Mouse (Mus musculus) frontal cortex, postnatal 25 days (tissue): ENCODE data around the gene Ap3s2.

ENCODE experiments used
- DNase-seq, 2 experiments: peaks; one replicate each; pipeline ENCODE4 v3.0.0; 2022; ENCODE audit warnings: low spot score in 2 of 2

Gene Ap3s2

DNA sequence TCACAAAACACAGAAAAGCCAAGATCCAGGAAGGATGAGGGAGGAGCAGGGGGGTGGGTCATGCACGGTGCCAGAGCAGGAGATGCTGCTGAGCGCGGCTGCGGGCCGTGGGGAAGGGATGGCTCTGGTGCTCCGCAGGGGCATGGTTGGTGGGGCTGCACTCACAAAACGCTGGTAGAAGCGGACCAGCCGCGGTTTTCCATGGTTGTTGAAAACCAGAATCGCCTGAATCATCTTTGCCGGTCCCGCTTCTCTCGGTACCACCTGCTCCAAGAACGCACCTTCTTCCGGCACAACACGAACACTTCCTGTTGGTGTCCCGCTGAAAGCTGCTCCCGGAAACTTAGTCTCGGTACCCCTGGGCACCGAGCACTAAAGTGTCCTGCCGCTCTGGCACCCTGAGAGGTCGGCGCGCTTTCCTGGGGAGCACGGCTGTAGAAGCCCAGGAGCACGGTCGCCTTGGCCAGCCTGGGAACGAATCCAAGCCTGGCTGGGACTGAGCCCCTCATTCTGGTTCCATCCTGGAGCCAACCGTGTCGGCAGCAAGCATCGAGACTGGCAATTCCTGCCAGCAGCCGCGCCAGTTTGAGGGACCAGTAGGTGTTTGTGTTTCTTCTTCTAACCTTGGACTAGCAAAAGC is at the start of gene Ap3s2:
Gene Ap3s2 (minus strand): TSS at position 306 of the 640 bp plus-strand sequence.
- peak; percentile 87 to 89 for DNase-seq

DNA sequence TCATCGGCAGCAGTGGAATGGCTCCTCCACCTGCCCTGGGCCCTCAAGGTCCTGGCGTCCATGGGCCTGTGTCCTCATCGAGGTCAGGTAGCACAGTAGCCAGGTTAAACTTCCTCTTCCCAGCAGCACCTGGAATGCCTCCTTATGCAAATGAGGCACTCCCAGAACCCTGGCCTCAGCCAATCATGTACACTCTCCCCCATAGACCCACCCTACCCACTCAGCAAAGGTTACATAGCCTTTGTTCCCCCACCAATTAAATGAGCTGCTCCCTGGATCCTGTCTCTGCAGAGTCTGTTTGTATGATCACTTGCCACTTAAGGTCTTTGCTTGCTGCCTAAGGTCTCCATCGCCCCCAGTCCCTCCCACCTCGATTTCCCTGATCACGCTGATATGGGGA is 47.9 kb upstream of the Ap3s2 start:
- DNase-seq: no peak

DNA sequence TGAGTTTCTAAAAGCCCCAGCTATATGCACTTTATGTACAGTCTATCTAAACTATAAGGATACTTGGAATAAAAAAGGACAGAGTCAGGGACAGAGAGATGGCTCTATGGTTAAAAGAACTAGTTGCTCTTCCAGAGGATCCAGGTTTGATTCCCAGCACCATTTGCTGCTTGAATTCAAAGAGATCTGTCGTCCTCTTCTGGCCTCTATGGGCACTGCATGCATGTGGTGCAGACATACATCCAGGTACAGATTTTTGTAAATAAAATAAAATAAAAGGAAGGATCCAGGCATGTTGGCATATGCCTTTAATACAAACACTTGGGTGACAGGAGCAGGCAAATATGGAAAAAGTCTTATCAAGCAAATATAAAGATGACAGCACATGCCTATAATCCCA is 41.2 kb upstream of the Ap3s2 start:
- DNase-seq: no peak

DNA sequence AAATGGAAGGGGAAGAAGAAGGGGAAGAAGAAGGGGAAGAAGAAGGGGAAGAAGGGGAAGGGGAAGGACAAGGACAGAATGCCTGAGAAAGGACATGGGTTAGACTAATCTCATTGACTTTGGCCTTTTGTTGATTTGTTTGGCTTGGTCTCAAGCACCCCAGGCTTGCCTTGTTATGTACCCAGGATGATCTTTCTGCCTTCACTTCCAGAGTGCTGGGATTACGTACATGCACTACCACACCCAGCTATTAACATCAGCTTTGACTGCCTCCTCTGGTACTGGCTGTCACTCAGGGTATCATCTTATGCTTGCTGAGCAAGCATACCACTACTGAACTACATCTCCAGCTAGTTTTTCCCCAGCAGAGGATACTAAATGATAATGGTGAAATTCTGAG is 35.7 kb upstream of the Ap3s2 start:
- no peak for DNase-seq

DNA sequence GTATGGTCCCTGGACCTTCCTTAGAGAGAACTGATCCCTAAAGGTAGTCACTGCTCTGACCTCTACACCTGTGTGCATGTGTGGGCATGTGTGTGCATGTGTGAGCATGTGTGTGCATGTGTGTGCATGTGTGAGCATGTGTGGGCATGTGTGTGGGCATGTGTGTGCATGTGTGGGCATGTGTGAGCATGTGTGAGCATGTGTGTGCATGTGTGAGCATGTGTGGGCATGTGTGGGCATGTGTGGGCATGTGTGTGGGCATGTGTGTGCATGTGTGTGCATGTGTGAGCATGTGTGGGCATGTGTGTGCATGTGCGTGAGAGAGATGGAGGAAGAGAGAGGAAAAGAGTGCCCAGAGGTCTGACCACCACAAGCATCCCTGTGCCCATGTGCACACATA is 34.4 kb upstream of the Ap3s2 start:
- DNase-seq: no peak

DNA sequence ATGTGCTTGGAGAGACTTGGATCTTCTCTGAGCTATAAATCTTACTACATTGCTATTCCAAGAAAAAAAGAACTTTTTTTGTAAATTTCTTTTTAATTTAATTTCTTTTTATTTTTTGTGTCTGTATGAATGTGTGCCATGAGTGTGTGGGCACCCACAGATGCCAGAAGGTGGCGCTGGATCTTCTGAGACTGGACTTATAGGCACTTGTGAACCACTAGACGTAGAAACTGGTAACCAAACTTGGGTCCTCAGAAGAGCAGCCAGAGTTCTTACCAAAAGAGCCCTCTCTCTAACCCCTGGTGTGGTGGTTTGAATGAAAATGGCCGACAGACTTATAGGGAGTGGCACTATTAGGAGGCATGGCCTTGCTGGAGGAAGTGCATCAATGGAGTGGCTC is 30.6 kb upstream of the Ap3s2 start:
- DNase-seq: no peak

DNA sequence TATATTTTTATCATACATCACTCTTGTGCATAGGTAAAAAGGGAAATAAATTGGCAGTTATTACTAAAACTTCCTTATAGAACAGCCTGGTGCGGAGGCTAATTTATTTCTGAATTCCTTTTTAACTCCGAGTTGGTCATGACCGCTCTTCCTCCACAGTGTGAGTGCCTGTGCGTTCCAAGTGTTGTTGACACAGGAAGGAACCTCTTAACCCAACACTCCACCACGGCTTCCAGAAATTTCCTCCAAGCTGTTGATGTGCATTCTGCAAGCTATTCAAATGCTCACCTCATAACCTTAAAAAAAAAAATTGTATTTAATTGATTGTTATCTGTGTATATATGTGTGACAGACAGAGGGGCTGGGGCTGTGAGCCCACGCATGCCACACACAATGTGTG is 29.8 kb upstream of the Ap3s2 start:
- no peak for DNase-seq

DNA sequence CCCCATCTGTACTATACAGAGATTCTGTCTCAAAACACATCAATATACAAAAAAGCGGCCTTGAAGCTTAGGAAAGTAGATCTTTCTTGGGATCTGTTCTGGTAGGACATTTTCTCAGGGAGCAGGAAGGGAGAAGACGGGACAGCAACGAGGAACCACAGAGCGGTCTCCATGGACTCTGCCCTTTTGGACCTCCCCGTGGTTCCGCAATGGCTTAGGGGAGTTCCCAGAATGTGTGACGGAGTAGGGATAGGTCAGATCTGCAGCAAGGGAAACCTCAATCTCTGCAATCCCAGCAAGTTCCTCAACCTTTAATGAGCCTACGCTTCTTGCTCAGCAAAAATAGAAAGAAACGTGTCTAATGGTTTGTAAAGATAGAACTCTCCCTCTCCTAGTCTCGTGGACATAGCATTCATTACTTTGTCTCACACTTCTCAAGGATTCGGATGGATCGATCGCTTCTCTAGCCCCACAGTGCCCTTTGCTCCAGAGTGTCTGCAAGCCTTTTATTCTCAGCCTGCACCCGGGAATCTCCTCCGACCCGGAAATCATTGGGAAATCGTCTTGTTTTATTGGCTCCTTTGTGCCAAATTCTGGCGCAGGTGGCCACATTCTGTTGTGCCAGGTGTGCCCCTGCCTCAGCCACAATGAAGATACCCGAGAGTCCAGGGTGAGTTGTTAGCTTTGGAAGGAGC is 15.2 kb upstream of the Ap3s2 start:
- no peak for DNase-seq

DNA sequence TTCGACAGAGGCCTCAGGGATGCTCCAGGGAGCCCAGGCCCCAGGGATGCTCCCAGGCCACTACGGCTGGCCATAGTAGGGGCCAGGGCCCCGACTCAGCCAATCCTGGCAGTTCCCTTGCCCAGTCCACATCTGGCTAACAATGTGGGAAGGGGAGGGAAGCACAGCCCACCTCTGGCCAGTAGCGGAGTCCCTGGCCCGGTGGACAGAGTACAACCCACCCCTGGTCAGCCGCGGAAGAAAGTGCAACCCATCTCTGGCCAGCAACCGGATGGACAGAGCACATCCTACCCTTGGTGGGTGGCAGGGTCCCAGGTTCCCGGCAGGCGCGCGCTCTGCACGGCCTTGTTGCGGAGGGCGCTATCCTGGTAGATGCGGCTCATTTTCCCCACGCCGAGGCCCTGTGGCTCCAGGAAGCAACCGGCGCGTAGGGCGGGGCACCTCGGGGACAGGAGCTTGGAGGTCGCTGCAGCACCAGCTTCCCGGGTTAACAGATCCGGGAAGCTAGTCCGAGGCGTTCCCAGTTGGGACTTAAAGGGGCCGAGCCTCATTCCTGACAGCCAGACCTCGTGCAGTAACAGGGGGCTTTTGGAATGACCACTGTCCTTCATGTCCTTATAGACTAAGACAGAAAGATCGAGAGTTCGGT is 14.5 kb upstream of the Ap3s2 start, which contains the start of gene Arpin:
Gene Arpin (minus strand): TSS at position 498 of the 649 bp plus-strand sequence.
- peak; percentile 15 to 25 for DNase-seq

DNA sequence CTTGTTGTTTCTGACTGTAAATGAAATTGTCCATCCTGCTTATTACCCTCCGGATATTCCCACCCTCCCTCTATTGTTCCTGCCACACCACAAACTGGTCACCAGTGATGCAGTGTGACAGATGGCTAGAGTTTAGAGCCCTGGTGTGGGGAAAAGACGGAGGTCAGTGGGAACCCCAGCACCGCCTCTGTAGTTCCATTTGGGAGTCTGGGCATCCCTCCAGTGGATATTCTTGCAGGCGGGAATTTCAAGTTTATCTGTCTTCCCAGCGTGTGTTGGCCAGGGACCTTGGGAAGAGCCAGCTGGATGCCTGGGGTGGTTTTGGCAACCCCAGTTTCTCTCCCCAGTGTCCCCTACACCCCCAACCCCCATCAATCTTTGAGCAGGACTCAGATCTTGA is 14.0 kb upstream of the Ap3s2 start:
- no peak for DNase-seq

DNA sequence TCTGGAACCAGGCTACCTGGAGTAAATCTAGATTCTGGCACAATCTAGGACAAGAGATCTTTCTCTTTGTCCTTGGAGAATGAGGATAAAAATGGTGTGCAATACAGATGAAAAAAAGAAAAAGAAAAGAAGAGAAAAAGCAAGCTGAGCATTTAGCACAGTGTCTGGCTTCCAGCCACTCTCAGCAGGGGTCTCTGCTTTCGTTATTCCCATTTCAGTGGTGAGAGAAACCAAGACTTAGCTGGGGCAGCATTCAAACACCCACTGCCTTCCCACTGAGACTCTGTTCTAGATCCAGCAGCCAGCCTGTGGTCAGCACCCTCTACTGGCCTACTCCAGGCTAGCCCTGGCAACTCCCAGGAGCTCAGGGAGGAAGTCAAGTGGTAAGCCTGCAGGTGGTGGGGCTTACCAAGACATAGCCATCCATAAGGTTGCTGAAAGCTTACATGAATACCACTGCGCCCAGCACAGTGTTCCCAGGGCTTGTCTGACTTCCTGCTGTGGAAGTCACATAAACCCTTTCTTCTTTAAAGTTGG is 8.1 kb upstream of the Ap3s2 start:
- DNase-seq: no peak

DNA sequence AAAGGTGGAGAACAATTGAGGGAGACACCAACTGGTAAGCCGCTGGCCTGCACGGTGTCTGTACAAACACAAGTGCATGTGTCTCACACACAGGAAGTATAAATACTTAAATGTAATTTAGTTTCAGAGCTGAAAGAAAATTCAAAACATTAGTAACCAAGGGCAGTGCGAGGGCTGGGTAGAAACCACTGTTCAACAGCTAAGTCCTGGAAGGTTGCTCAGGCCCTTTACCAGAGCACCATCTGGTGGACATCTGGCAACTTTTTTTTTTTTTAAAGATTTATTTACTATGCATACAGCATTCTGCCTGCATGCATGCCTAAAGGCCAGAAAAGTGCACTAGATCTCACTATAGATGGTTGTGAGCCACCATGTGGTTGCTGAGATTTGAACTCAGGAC is 5.9 kb downstream of the Ap3s2 start:
- DNase-seq: no peak

DNA sequence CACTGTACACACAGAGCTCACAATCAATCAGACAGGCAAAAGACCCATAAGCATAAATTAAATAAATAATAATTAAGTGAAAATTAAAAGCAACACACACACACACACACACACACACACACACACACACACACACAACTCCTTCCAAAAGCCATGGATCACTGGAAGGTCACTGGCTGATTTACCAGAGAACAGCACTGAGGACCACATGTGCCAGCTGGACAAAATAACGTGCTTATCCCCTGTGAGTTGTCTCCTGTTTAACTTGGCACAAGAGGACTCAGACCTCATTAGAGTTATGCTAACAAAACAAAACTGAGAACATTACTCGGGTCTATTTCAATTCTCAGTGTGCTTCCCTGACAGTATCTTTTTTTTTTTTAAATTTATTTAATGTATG is 13.1 kb downstream of the Ap3s2 start:
- DNase-seq: no peak

DNA sequence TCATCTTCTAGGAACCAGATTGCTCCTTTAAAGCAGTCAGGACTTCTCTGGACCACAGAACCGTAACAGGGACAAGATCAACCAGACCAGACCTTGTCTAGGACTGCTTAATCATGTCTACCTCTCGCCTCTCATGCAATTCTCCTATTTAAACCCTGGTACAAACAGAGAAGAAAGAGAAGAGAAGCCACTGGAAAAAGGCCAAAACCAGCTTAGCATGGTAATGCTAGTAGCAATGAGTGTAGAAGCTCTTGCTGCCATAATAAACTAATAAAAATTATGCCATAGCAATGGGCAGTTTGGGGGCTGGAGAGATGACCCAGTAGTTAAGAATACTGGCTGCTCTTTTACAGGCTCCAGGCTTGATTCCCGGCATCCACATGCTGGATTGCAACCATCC is 13.5 kb downstream of the Ap3s2 start:
- DNase-seq: no peak

DNA sequence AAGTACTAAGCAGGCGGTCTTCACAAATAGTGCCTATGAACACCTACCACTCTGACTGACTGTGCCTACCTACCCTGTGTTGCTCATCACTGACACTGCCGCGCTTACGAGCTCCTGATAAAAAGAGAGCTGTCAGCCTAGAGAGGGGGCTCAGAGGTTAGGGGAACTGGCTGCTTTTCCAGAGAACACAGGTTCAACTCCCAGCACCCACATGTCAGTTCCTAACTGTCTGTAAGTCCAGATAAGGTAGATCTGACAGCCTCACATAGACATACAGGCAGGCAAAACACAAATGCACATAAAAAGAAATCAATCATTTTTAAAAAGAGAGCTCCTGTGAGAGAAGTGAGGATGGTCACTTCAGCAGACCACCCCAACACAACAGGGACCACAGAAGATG is 15.3 kb downstream of the Ap3s2 start:
- DNase-seq: no peak

DNA sequence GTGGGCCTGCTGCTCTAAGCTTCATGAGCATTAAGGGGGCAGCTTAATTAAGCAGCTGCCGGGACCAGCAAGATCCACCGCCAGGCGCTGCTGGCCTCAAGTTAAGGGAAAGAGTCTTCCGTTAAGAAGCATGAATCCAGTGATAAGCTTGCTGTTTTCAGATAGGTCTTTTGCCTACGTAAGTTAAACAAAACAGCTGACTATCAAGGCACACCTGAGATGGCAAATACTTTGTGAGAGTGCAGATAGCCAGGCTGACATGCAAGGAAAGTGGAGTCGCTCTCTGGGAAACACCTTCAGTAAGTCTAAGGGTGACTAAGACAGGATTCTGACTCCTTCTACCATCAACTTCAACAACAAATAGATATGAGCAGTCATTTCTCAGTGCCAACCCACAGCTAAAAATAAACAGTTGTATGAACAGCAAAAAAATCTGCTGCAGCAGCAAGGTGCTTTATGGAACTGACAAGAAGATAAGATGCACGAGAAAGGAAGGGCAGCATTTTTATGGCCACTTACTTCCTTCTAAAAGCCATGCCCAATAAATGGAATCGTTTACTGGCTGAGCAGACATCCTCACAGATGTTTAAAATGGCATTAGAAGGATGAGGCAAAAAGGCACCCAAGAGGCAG is 17.2 kb downstream of the Ap3s2 start:
- DNase-seq: no peak

DNA sequence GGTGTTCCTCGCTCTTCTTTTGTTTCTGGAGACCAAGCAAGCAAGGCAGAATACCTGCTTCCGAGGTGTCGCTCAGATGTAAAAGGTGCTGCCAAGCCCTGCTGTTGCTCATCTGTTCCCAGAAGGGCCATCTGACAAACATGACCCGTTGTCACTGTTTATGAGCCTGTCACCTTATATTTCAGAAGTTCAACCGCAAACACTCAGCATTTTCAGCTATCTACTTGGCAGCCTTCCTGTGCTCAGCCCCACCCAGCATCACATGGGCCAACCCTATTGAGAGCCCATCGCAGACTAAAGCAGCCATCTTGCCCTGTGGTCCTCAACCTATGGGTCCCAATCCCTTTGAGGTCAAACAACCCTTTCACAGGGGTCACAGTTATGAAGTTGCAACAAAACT is 19.7 kb downstream of the Ap3s2 start:
- no peak for DNase-seq

DNA sequence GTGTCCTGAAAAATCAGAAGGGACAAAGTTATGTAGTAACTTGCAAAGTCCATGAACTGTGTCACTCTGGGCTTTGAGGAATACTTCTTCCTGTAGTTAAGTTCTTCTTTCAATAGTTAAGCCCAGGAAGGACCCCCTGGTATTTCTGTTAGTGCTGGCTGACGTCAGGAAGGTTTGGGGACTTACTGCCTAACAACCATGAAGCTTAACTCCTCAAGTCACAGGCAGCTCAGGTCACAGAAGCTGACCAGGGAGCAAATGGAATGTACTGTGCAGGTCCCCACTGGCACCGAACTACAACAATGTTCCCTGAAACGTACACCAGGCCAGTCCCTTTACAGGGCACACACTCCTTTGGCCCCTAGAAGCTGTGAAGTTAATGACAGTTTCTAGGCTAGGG is 25.2 kb downstream of the Ap3s2 start:
- DNase-seq: no peak

DNA sequence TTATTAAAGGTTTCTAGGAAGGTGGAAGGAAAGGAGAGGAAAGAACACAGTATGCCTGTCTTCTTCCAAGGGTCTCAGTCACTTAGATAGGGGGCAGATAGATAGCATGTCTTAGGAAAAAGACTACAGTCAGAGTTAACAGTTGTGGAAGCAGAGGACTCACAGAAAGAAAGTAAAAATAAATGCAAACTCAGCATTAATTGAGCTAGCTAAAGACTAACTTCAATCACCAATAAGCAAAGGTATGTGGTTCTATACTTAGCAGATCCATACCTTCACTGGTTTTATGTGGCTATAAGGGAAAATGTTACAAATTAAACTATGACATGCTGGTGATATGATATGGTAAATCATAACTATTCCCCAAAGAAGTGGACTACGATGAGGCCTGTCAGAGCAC is 25.7 kb downstream of the Ap3s2 start:
- no peak for DNase-seq

DNA sequence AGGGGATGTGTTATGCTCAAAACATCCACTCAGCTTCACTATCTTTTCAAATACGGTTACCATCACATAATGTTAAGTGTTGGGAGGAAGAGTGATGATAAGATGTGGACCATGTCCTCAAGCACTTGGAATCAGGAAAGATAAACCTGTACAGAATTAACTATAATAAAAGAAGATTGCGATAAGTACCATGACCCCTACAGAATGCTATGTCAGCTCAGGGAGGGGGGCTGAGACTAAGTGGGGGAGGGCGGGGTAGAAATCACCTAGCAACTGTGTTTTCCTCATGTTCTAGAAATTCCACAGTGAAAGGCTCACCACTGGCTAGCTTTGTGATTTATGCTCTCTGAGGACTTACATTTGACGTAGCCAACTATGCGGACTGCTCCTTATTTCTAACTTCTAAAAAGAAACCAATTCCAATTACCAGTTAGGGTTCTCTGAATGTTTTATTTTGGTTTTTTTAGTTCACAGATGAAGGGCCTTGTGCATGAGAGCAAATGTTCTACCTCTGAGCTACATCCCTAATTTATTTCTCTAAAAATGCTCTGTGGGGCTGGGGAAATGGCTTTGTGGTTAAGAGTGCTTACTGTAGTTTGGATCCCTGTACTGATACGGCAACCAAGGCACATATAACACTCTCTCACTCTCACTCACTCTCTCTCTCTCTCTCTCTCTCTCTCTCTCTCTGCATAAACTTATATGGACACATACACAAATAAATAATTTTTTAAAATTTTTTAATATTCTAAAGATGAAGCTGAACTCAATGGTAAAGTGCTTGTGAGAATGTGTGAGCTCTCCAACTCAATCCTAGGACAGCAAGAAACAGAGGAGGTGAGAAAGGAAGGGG is 27.6 kb downstream of the Ap3s2 start:
- DNase-seq: no peak

DNA sequence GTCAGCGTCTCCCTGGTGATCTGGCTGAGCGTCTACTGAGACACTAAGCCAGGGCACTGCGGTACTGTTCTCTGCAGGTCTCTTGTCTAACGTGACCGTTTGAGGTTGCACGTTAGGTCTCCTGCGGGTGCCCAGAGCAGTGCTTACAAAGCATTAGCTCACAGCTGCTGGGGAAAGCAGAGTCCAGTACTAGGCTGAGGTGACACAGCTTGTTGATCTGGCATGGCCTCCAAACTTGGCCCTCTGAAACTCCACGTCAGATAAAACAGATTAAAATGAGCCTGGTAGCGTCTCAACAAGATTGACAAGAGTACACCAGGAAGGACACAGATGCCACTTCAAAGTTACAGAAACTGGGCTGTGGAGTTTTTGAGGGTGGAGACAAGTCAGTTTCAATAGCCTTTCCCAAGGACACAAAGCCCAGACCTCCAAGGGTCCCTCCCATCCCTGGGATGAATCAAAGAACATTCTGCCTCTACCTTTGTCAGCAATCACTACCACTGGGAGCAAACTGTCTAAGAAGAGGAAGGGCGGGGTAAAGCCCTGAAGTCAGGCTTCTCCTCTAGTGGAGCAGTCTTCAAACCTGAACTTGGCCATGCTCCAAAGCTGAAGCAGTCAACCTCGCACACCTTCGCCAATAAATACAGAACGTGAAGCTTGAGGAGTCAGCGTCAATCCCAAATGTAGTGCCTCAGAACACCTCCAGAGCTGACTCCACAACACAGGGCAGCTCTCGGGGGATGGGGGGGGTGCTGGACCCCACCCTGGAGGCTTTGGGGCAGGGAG is 29.8 kb downstream of the Ap3s2 start:
- DNase-seq: no peak
